Mouse (Mus musculus) embryo, embryonic 10 days (tissue): Measurements from ENCODE around the gene Tceal7.
"Not testable (repeated sequence)": the region's sequence is repeated elsewhere in the genome, so short reads cannot be mapped to it uniquely, and the experiment has no call there.

ENCODE experiments used
- DNase-seq: peaks from one replicate; pipeline ENCODE4 v3.0.0-alpha.2; 2015; ENCODE audit warnings: low spot score

Tceal7 gene

GRCm38 (mm10) chrX:136214729-136215677 is at the start of gene Tceal7, which contains the start of gene Bex1:
Gene Tceal7 (plus strand): TSS chrX:136214779.
Gene Bex1 (minus strand): TSS chrX:136215513.
- not testable (repeated sequence) for DNase-seq

- no peak for DNase-seq
Observed at GRCm38 (mm10) chrX:136170625-136171024, 44.0 kb upstream of the Tceal7 start.

- DNase-seq = peak; percentile 84
Observed at GRCm38 (mm10) chrX:136171189-136172117, 43.1 kb upstream of the Tceal7 start.

- peak; percentile 95 for DNase-seq
Observed at GRCm38 (mm10) chrX:136172118-136172551, 42.4 kb upstream of the Tceal7 start, which contains the start of gene Tceal8. Gene Tceal8 (minus strand): TSS chrX:136172342.

GRCm38 (mm10) chrX:136172786-136173185 is 41.8 kb upstream of the Tceal7 start:
- peak; percentile 38 for DNase-seq

GRCm38 (mm10) chrX:136180897-136181553 is 33.6 kb upstream of the Tceal7 start:
- DNase-seq = peak; percentile 7

GRCm38 (mm10) chrX:136183107-136183506 is 31.5 kb upstream of the Tceal7 start:
- DNase-seq = no peak

- no peak for DNase-seq
Observed at GRCm38 (mm10) chrX:136195193-136195944, 19.2 kb upstream of the Tceal7 start.

GRCm38 (mm10) chrX:136196873-136197272 is 17.7 kb upstream of the Tceal7 start:
- DNase-seq = peak; percentile 23

GRCm38 (mm10) chrX:136203257-136203656 is 11.3 kb upstream of the Tceal7 start:
- peak; percentile 6 for DNase-seq

GRCm38 (mm10) chrX:136203664-136204066 is 10.9 kb upstream of the Tceal7 start, which contains the start of gene Tceal5:
Gene Tceal5 (minus strand): TSS chrX:136203876.
- DNase-seq = peak; percentile 59

- no peak for DNase-seq
Observed at GRCm38 (mm10) chrX:136204406-136204805, 10.2 kb upstream of the Tceal7 start.

GRCm38 (mm10) chrX:136213396-136213795 is 1.2 kb upstream of the Tceal7 start:
- no peak for DNase-seq

GRCm38 (mm10) chrX:136216303-136216702 is 1.7 kb downstream of the Tceal7 start:
- DNase-seq = no peak

GRCm38 (mm10) chrX:136223714-136224113 is 9.1 kb downstream of the Tceal7 start:
- DNase-seq = no peak

- no peak for DNase-seq
Observed at GRCm38 (mm10) chrX:136227768-136228167, 13.2 kb downstream of the Tceal7 start.

GRCm38 (mm10) chrX:136238118-136238517 is 23.5 kb downstream of the Tceal7 start:
- DNase-seq = peak; percentile 19

- DNase-seq = no peak
Observed at GRCm38 (mm10) chrX:136243181-136243580, 28.6 kb downstream of the Tceal7 start.

GRCm38 (mm10) chrX:136244574-136245229 is 30.1 kb downstream of the Tceal7 start, which contains the start of gene Tceal9:
Gene Tceal9 (plus strand): TSS chrX:136245079.
- peak; percentile 91 for DNase-seq

GRCm38 (mm10) chrX:136245521-136246071 is 31.0 kb downstream of the Tceal7 start:
- DNase-seq = peak; percentile 17
